Mouse (Mus musculus): ENCODE results near the gene 9030612E09Rik. TPM values are rescaled to one million over a fixed set of nuclear protein-coding genes. Genes with fewer than 3 reads are reported as not detected.

Gene 9030612E09Rik
- polyA plus RNA-seq (2015; fragmentation: Nextera tagmentation; extraction: Ambion mirVana), result 0.94 and 1.0 TPM in 2 replicates

- Histone ChIP-seq H3K27me3 (peaks cover 36% of the 10 kb centered on the region), H3K36me3 (no peaks in the 10 kb centered on the region), H3K4me1 (peaks cover 32% of the 10 kb centered on the region), H3K4me2 (replicated peaks) (peak within 1 kb of the TSS; percentile 84), H3K9ac (peak within 1 kb of the TSS; percentile 87), H3K9me3 (no peaks in the 10 kb centered on the region), H3K4me3 (peak within 1 kb of the TSS; percentile 89), H3K27ac (peak within 1 kb of the TSS; percentile 79)
- WGBS, result under 1% methylated on average over 84 of the region's 91 CpGs
- ATAC-seq (ENCODE audit: low FRiP score, low read depth), result peak; percentile 80
Measured at GRCm38 (mm10) chr10:43174326-43175155, at the start of gene 9030612E09Rik, which contains the start of gene Sobp. 9030612E09Rik (plus strand) TSS chr10:43174704. Sobp (minus strand) TSS chr10:43174530.

DNA sequence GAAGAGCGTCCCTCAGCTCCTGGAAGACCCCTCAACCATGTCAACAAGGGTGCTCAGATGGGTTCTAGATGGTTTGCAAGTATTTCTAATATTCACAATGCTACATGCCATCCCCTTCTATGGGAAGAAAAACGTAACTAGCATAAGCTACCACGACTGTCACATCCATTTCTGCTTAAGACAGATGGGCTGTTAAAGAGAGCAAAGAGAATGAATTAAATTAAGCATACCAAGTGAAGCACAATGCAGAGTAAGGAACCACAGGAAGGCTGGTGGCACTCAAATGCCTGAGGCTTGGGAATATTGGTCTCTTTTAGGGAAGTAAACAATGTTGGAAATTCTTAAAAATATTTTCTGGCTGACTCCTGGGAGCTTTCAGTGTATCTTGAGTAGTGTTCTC is 45.8 kb upstream of the 9030612E09Rik start:
- H3K9ac ChIP-seq, result no peak overlapping the region
- H3K27ac ChIP-seq, result no peak overlapping the region
- no peak overlapping the region for H3K4me3 ChIP-seq
- no peaks in the 10 kb centered on the region for H3K9me3 ChIP-seq
- H3K4me1 ChIP-seq, result peaks cover 10% of the 10 kb centered on the region
- H3K27me3 ChIP-seq, result no peaks in the 10 kb centered on the region
- 76% methylated on average over 3 of the region's 3 CpGs for whole genome bisulfite sequencing
- no peak overlapping the region for H3K4me2 ChIP-seq (replicated peaks)
- peaks cover 5% of the 10 kb centered on the region; the same call in 1 of the 2 replicates for H3K36me3 ChIP-seq
- no peak for ATAC-seq (ENCODE audit: low FRiP score, low read depth)

DNA sequence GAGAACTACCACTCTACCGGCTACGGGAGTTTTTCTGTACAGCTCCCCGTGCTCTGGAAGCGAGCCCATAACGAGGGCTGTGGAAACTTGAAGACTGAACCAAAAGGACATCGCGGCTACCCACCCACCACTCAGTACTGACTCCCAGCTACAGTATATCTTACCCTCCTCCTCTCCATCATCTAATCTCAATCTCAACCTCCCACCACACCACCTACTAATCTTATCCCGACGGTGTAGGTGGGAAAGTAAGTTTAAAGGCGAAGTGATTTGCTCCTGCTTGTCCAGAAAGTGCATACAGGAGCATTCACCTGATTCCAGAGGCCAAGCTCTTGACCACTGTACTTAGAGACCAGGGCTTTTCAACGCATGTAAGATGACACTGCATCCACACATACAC is 40.5 kb upstream of the 9030612E09Rik start:
- no peak overlapping the region for H3K4me2 ChIP-seq (replicated peaks)
- H3K36me3 ChIP-seq, result peaks cover 9% of the 10 kb centered on the region; the same call in 1 of the 2 replicates
- 88% methylated on average over 11 of the region's 11 CpGs for WGBS
- H3K4me1 ChIP-seq, result no peaks in the 10 kb centered on the region
- H3K9ac ChIP-seq, result no peak overlapping the region
- H3K27me3 ChIP-seq, result no peaks in the 10 kb centered on the region
- H3K27ac ChIP-seq, result no peak overlapping the region
- no peak overlapping the region for H3K4me3 ChIP-seq
- no peaks in the 10 kb centered on the region; the same call in 1 of the 2 replicates for H3K9me3 ChIP-seq
- no peak for ATAC-seq (ENCODE audit: low FRiP score, low read depth)

DNA sequence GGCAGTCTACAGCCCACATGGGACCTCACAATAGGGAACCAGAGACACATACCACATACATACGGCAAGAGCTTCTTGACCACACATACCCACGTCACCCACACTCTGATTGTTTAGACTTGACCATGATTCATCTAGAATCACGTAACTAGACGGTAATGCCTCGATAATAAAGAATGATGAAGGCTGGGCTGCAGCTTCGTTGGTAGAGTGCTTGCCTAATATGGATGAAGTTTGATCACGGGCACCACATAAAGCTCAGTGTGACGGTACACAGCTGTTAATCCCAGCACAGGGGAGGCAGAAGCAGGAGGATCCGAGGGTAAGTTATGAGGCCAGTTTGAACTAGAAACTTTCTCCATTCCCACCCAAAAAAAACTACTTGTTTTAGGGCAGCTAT is 31.3 kb upstream of the 9030612E09Rik start:
- Histone ChIP-seq H3K4me1 (no peaks in the 10 kb centered on the region), H3K4me2 (replicated peaks) (no peak overlapping the region), H3K27ac (no peak overlapping the region), H3K9me3 (no peaks in the 10 kb centered on the region), H3K9ac (no peak overlapping the region), H3K27me3 (no peaks in the 10 kb centered on the region), H3K36me3 (0 out of 2 replicates have a peak, but pooled peaks cover 2% of the 10 kb centered on the region), H3K4me3 (no peak overlapping the region)
- 89% methylated on average over 9 of the region's 9 CpGs for WGBS
- no peak for ATAC-seq (ENCODE audit: low FRiP score, low read depth)

DNA sequence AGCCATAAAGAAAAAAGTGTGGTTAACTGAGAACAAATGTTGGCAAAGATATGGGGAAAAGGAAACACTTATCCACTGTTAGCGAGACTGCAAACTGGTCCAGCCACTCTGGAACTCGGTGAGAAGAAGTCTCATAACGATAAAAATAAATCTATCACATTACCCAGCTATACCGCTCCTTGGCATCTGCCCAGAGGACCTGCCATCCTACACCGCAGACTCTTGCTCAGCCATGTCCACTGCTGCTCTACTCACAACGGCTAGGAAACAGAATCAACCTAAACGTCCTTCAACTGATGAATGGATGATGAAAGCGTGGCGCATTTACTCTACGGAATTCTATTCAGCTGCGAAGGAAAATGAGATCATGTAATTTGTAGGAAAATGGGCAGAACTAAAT is 26.0 kb upstream of the 9030612E09Rik start:
- Histone ChIP-seq H3K4me2 (replicated peaks) (no peak overlapping the region), H3K4me3 (no peak overlapping the region), H3K4me1 (peaks cover under 1% of the 10 kb centered on the region; the same call in 1 of the 2 replicates), H3K27me3 (no peaks in the 10 kb centered on the region), H3K36me3 (peaks cover 6% of the 10 kb centered on the region), H3K9me3 (no peaks in the 10 kb centered on the region), H3K27ac (no peak overlapping the region), H3K9ac (no peak overlapping the region)
- ATAC-seq (ENCODE audit: low FRiP score, low read depth), result no peak
- 81% methylated on average over 11 of the region's 11 CpGs for WGBS

DNA sequence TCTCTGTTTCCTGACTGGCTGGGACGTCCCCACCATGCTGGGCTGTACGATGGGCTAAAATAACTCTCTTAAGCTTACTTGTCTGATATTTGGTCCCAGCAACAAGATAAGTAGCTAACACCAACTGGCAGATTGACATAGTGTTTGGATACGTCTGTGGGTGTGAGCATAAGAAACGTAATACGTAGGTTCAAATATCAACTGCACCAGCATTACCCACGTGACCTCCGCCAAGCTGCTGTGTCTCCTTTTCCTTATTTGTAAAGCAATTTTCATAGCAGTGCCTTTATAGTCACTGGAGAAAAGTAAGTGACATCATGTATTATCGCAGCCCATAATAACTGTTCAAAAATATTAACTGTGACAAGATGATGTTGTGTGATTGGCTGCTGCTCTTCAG is 21.9 kb upstream of the 9030612E09Rik start:
- no peak overlapping the region for H3K9ac ChIP-seq
- H3K4me1 ChIP-seq, result peaks cover 22% of the 10 kb centered on the region
- no peaks in the 10 kb centered on the region for H3K27me3 ChIP-seq
- no peak overlapping the region for H3K27ac ChIP-seq
- no peaks in the 10 kb centered on the region for H3K9me3 ChIP-seq
- 85% methylated on average over 8 of the region's 8 CpGs for WGBS
- H3K4me2 ChIP-seq (replicated peaks), result no peak overlapping the region
- H3K36me3 ChIP-seq, result peaks cover 9% of the 10 kb centered on the region
- H3K4me3 ChIP-seq, result no peak overlapping the region
- no peak for ATAC-seq (ENCODE audit: low FRiP score, low read depth)

GRCm38 (mm10) chr10:43155046-43155560 is 19.4 kb upstream of the 9030612E09Rik start:
- Histone ChIP-seq H3K9me3 (no peaks in the 10 kb centered on the region), H3K36me3 (peaks cover 9% of the 10 kb centered on the region), H3K4me3 (no peak overlapping the region), H3K9ac (no peak overlapping the region; the same call in 1 of the 2 replicates), H3K4me1 (peaks cover 22% of the 10 kb centered on the region), H3K4me2 (replicated peaks) (peak overlapping the region; percentile 17; the same call in 1 of the 2 replicates), H3K27ac (0 out of 2 replicates have a peak overlapping the region, but pooled peaks have one; percentile 28), H3K27me3 (no peaks in the 10 kb centered on the region)
- 22% methylated on average over 12 of the region's 12 CpGs for WGBS
- ATAC-seq (ENCODE audit: low FRiP score, low read depth), result peak; percentile 80

DNA sequence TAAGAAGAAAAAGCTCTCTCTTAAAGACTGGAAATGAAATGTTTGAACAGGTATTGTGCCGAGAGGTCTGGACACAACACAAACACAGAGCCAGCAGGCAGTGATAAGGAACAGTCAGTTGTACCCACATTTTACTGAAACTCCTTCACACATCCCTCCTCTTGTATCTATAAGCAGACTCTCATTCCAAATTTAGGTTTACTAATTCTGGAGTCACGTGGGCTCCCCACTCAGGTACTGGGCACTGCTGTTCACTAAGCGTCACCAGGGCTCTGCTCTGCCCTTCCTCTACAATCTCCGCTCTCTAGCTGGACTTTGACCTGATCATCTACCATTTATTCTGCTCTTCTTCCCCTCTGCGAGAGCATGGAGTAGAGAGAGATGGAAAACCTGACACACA is 15.6 kb upstream of the 9030612E09Rik start:
- peaks cover 18% of the 10 kb centered on the region for H3K4me1 ChIP-seq
- no peak for ATAC-seq (ENCODE audit: low FRiP score, low read depth)
- no peak overlapping the region for H3K9ac ChIP-seq
- no peaks in the 10 kb centered on the region for H3K27me3 ChIP-seq
- H3K27ac ChIP-seq, result no peak overlapping the region
- no peak overlapping the region for H3K4me3 ChIP-seq
- H3K36me3 ChIP-seq, result peaks cover 5% of the 10 kb centered on the region; the same call in 1 of the 2 replicates
- H3K9me3 ChIP-seq, result peaks cover 3% of the 10 kb centered on the region; the same call in 1 of the 2 replicates
- no peak overlapping the region for H3K4me2 ChIP-seq (replicated peaks)
- WGBS, result 90% methylated on average over 5 of the region's 5 CpGs

DNA sequence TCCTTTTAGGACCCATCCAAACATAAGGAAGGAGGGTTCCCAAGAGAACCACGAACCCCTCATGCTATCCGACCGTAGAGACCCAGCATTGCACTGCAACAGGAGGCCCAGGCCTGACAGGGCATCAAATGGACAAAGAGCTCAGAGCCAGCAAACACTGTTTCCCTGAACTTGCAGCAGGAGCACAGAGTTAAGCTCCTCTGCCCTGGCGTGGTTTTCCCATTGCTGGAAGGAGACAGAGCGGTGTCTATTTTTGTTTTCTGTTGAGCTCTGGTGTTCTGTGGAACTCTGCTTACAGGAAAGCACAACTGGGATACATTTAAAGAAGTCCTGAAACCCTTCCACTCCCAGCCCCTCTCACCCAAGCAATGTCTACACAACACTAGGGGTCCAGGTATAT is 15.2 kb upstream of the 9030612E09Rik start:
- peaks cover 5% of the 10 kb centered on the region; the same call in 1 of the 2 replicates for H3K36me3 ChIP-seq
- WGBS, result 79% methylated on average over 5 of the region's 5 CpGs
- H3K4me1 ChIP-seq, result peaks cover 13% of the 10 kb centered on the region
- no peak overlapping the region for H3K9ac ChIP-seq
- H3K4me2 ChIP-seq (replicated peaks), result no peak overlapping the region
- H3K27me3 ChIP-seq, result no peaks in the 10 kb centered on the region
- no peak for ATAC-seq (ENCODE audit: low FRiP score, low read depth)
- no peak overlapping the region for H3K4me3 ChIP-seq
- H3K9me3 ChIP-seq, result peaks cover 3% of the 10 kb centered on the region; the same call in 1 of the 2 replicates
- no peak overlapping the region for H3K27ac ChIP-seq

DNA sequence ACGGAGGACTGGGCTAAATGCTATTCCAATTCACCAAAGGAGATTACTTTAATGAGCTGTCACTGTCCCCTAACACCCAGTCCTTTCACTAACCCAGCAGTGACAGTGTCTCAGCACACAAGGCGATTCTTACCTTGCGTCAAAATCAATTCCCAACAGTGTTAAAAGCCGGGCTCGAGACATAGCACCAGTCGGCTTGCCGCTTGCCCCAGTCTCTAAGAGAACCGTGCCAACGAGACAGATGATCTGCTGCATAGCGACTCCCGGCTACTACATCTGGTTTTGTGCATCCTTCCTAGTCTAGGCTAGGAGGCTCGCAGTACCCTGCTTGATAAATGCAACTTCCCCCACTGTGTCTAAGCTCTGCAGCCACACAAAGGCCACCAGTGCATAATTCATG is 12.2 kb upstream of the 9030612E09Rik start:
- no peak overlapping the region for H3K4me3 ChIP-seq
- no peaks in the 10 kb centered on the region for H3K27me3 ChIP-seq
- H3K9ac ChIP-seq, result no peak overlapping the region
- H3K4me1 ChIP-seq, result peaks cover 2% of the 10 kb centered on the region
- no peak overlapping the region for H3K27ac ChIP-seq
- H3K36me3 ChIP-seq, result peaks cover 2% of the 10 kb centered on the region; the same call in 1 of the 2 replicates
- no peak for ATAC-seq (ENCODE audit: low FRiP score, low read depth)
- H3K9me3 ChIP-seq, result peaks cover 3% of the 10 kb centered on the region; the same call in 1 of the 2 replicates
- no peak overlapping the region for H3K4me2 ChIP-seq (replicated peaks)
- WGBS, result 74% methylated on average over 12 of the region's 12 CpGs

DNA sequence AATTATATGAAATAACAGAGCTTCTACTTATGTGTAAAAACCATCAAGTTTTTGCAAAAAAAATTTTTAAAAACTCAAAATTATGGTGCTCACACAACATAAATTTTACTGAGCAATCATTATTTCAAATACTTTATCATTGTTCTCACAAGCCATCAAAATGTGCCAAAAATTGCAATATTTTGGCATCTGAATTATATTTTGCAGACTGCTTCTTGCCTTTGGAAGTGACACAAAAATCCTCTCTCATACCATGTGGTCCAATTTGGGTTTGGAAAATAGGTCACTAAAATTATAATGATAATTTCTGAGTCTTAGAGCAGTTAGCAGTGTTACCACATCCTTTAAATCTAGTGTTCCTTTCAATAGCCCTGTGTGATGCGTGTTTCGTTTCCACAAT is 10.1 kb upstream of the 9030612E09Rik start:
- H3K9me3 ChIP-seq, result peaks cover 3% of the 10 kb centered on the region; the same call in 1 of the 2 replicates
- peaks cover 2% of the 10 kb centered on the region; the same call in 1 of the 2 replicates for H3K36me3 ChIP-seq
- H3K4me1 ChIP-seq, result peaks cover 19% of the 10 kb centered on the region
- WGBS, result 94% methylated on average over 2 of the region's 2 CpGs
- no peak for ATAC-seq (ENCODE audit: low FRiP score, low read depth)
- no peak overlapping the region for H3K4me2 ChIP-seq (replicated peaks)
- H3K27ac ChIP-seq, result no peak overlapping the region
- H3K9ac ChIP-seq, result no peak overlapping the region
- H3K27me3 ChIP-seq, result peaks cover 4% of the 10 kb centered on the region; the same call in 1 of the 2 replicates
- no peak overlapping the region for H3K4me3 ChIP-seq

DNA sequence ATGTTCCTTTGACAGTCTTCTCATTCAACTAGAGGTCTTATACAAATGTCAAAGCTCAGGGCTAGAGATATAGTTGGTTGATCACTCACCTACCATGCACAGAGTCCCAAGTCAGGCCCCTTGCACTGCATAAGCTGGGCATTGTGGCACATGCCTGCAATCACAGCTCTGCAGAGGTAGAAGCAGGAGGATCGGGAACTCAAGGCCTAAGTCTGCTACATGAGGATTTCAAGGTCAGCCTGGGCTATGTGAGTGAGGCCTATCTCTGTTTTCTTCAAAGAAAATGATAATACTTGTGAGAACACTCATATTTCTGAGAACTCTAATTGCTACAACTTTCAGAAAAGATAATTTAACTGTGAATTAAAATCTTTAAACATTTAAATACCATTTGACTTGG is 8.4 kb upstream of the 9030612E09Rik start:
- Histone ChIP-seq H3K4me3 (no peak overlapping the region), H3K4me1 (peaks cover 30% of the 10 kb centered on the region), H3K9me3 (peaks cover 3% of the 10 kb centered on the region; the same call in 1 of the 2 replicates), H3K27me3 (peaks cover 6% of the 10 kb centered on the region; the same call in 1 of the 2 replicates), H3K27ac (no peak overlapping the region), H3K36me3 (peaks cover 2% of the 10 kb centered on the region; the same call in 1 of the 2 replicates), H3K4me2 (replicated peaks) (no peak overlapping the region), H3K9ac (no peak overlapping the region)
- 91% methylated on average over 1 of the region's 1 CpGs for WGBS
- ATAC-seq (ENCODE audit: low FRiP score, low read depth), result no peak

Data from limb, embryonic 13.5 days (tissue).